Mouse (Mus musculus) kidney, adult 2 months (tissue): Measurements from ENCODE around the gene Atp13a5.

ENCODE experiments used
- CTCF ChIP-seq: fragments of 200-500 bp; conservative IDR thresholded peaks from 2 replicates; pipeline ENCODE4 v1.5.1; 2011; ENCODE audit warnings: low read depth, mild to moderate bottlenecking, control low read depth, low read length, moderate library complexity, mixed read lengths; ENCODE audit not compliant: insufficient read depth, insufficient read length
- POLR2A ChIP-seq: fragments of 200-500 bp; IDR thresholded peaks from one replicate; pipeline ENCODE4 v1.6.1; 2011; ENCODE audit warnings: low read depth, low read length, control low read depth

- TF ChIP-seq POLR2A (no peak), CTCF (no peak)
These were observed 63.5 kb downstream of the Atp13a5 start for GRCm38 (mm10) chr16:29314991-29315390.
